Mouse (Mus musculus) embryonic fibroblast, embryonic 13.5 days (primary cell): ENCODE measurements around the gene Cntd1. TPM values are rescaled to one million over a fixed set of nuclear protein-coding genes. Genes with fewer than 3 reads are reported as not detected.
"Not testable (repeated sequence)": the region's sequence is repeated elsewhere in the genome, so short reads cannot be mapped to it uniquely, and the experiment has no call there.

ENCODE experiments used
- H3K27ac ChIP-seq: 2 replicates; pipeline ENCODE4 v1.5.1; 2012; ENCODE audit warnings: low read length, control low read depth, inconsistent platforms; ENCODE audit not compliant: insufficient read depth
- H3K4me1 ChIP-seq: 2 replicates; pipeline ENCODE4 v1.6.1; 2011; ENCODE audit warnings: low read length; ENCODE audit not compliant: control insufficient read depth, insufficient read depth
- H3K4me3 ChIP-seq: 2 replicates; pipeline ENCODE4 v1.5.1; 2011; ENCODE audit warnings: mild to moderate bottlenecking, control low read depth, low read length; ENCODE audit not compliant: insufficient read depth
- CTCF ChIP-seq: IDR thresholded peaks from 2 replicates; pipeline ENCODE4 v1.5.1; 2011; ENCODE audit warnings: mild to moderate bottlenecking, control low read depth, low read length, moderate library complexity, borderline replicate concordance; ENCODE audit not compliant: insufficient read depth
- POLR2A ChIP-seq: IDR thresholded peaks from 2 replicates; pipeline ENCODE4 v1.6.1; 2011; ENCODE audit warnings: low read depth, mild to moderate bottlenecking, control low read depth, low read length, moderate library complexity
- polyA plus RNA-seq: library from polyadenylated mRNA; stranded (reverse); fragments of >200 nt; gene quantifications from 2 replicates; pipeline ENCODE4 v1.2.4, GENCODE M21; 2011; ENCODE audit warnings: low read depth; ENCODE audit not compliant: missing spikeins, insufficient read length

Cntd1 gene
- polyA plus RNA-seq, 1 experiment = 1.0 TPM

- Histone ChIP-seq H3K4me3 (no peak overlapping the region), H3K4me1 (no peaks in the 10 kb centered on the region), H3K27ac (no peak overlapping the region)
- TF ChIP-seq CTCF (no peak), POLR2A (no peak)
Measured at GRCm38 (mm10) chr11:101312150-101312549, 33.3 kb downstream of the Cntd1 start.

DNA sequence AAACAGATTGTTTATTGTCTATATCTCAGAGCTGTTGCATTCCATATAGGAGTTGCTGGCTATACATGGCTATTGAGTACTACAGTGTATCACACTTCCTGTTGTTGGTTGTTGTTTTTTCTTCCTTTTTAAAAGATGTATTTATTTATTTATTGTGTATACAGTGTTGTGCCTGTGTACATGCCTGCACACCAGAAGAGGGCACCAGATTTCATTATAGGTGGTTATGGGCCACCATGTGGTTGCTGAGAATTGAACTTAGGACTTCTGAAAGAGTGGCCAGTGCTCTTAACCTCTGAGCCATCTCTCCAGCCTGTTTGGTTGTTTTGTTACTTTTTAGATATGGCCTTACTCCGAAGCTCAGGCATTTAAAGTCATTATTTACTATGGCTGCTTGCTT lies 35.8 kb downstream of the Cntd1 start:
- no peak for TF ChIP-seq POLR2A
- no peak for TF ChIP-seq CTCF
- Histone ChIP-seq H3K27ac (no peak overlapping the region), H3K4me3 (no peak overlapping the region), H3K4me1 (peaks cover 6% of the 10 kb centered on the region; the same call in 1 of the 2 replicates)

DNA sequence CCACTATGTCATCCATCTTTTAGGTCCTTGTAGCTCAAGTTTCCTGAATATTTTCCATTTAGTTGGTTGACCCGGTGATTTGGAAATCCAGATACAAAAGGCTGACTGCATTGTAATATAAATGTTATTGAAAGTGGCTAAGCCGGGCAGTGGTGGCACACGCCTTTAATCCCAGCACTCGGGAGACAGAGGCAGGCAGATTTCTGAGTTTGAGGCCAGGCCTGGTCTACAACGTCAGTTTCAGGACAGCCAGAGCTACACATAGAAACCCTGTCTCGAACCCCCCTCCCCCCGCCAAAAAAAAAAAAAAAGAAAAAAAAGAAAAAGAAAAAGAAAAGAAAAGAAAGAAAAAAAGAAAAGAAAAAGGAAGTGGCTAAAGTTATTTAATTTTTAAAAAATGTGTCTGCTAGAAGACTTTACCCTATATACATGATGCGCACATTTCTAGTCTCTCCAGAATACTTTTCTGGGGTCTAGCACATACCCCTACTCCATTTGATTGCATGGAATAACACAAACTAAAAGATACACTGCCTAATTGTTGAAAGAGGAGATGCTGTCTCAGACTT lies 36.4 kb downstream of the Cntd1 start:
- H3K4me1 ChIP-seq = peaks cover 6% of the 10 kb centered on the region; the same call in 1 of the 2 replicates
- peak overlapping the region; percentile 92 for H3K4me3 ChIP-seq
- peak overlapping the region; percentile 58 for H3K27ac ChIP-seq
- TF ChIP-seq CTCF (no peak), POLR2A (no peak)

DNA sequence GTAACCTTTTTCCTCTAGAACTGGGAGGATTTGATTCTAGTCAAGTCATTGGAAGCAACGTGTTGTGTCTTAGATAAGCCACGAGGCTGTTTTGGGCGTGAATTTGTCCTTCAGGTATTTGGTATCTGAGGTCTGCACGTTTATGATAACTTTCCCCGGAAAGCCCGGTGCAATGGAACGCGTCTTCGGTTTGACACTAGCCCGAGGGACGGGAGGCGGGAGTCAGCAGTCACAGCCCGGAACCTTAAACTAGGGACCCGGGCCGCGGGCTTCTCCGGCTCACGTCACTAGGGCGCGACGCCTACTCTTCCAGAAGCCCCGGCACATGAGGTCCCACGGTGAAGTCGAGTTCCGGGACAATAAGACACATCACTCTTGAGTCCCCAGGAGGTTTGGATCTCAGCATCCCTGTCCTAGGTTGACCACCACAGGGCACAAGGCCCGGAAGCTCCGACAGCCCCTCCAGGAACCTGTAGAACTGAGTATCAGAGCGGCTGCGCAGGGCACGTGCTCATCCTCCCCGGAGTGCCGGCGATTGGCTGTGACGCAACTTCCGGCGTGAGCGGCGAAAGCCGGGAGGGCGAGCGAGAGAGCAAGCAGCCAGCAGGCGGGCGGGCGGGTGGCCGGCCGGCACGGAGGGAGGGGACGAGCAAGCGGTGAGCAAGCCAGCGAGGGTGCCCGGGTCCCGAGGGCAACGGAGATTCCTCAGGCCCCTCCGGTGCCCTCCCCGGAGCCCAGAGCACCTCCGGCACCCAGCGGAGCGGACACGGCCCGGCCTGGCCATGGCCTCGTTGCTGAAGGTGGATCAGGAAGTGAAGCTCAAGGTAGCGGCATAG lies 37.1 kb downstream of the Cntd1 start, which contains the start of gene Psme3:
Gene Psme3 (plus strand): TSS at position 549 of the 836 bp plus-strand sequence.
- peaks cover 6% of the 10 kb centered on the region; the same call in 1 of the 2 replicates for H3K4me1 ChIP-seq
- peak; percentile 69 for TF ChIP-seq POLR2A
- TF ChIP-seq CTCF = no peak
- peak within 1 kb of the TSS; percentile 92 for H3K4me3 ChIP-seq
- H3K27ac ChIP-seq = peak within 1 kb of the TSS; percentile 58

DNA sequence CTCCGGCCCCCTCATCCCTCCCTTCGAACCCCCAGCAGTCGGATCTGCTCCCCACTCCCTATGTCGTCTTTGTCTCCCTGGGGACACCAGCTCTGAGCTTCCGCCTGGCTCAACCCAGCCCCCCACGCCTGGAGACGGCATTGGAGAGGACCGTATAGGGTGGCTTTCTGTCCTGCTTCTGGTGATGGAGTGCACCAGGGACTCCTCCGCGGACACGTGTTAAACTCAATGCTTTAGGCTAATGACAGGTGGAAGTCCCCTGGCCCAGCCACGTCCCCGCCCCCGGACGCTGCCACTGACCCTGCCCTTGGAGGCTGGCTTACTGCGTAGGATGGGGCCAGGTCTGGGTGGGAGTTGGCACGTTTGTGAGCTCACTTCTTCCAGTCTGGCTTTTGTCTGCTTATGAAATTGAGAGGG lies 37.7 kb downstream of the Cntd1 start:
- TF ChIP-seq POLR2A (0 out of 2 replicates have a peak, but pooled peaks have one; percentile 29), CTCF (no peak)
- Histone ChIP-seq H3K4me1 (peaks cover 6% of the 10 kb centered on the region; the same call in 1 of the 2 replicates), H3K27ac (no peak overlapping the region), H3K4me3 (peak overlapping the region; percentile 92)

- TF ChIP-seq CTCF = peak; percentile 95
- TF ChIP-seq POLR2A = no peak
- Histone ChIP-seq H3K4me3 (no peak overlapping the region), H3K27ac (no peak overlapping the region), H3K4me1 (no peaks in the 10 kb centered on the region)
Measured at GRCm38 (mm10) chr11:101323609-101324008, 44.8 kb downstream of the Cntd1 start.

DNA sequence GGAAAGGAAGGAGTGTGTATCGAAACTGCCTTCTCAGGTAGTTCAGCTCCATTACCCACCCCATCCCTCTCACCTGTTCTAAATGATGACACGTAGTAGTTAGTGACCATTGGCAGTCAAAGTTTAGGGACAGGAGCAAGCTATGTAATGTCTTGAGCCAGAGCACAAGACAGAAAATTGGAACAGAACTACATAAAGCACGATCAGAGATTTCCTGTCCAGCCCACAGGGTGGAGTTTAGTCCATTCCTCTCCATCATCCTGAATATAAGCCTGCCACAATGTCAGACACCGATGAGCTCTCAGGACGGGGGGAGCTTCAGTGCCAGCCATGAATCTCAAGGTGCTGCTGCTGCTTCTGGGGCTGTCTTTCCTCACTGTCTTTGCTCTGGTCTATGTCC lies 46.0 kb downstream of the Cntd1 start, which contains the start of gene Aoc2:
Gene Aoc2 (plus strand): TSS at position 301 of the 400 bp plus-strand sequence.
- H3K4me3 ChIP-seq = no peak within 1 kb of the TSS
- H3K4me1 ChIP-seq = no peaks in the 10 kb centered on the region
- TF ChIP-seq POLR2A (no peak), CTCF (no peak)
- no peak within 1 kb of the TSS for H3K27ac ChIP-seq

GRCm38 (mm10) chr11:101325201-101325600 lies 46.4 kb downstream of the Cntd1 start:
- not testable (repeated sequence) for H3K27ac ChIP-seq, H3K4me3 ChIP-seq, H3K4me1 ChIP-seq

GRCm38 (mm10) chr11:101326147-101326546 lies 47.3 kb downstream of the Cntd1 start:
- Histone ChIP-seq H3K4me3 (no peak overlapping the region), H3K4me1 (no peaks in the 10 kb centered on the region; the same call in 1 of the 2 replicates), H3K27ac (no peak overlapping the region)
- TF ChIP-seq POLR2A = no peak
- TF ChIP-seq CTCF = no peak

DNA sequence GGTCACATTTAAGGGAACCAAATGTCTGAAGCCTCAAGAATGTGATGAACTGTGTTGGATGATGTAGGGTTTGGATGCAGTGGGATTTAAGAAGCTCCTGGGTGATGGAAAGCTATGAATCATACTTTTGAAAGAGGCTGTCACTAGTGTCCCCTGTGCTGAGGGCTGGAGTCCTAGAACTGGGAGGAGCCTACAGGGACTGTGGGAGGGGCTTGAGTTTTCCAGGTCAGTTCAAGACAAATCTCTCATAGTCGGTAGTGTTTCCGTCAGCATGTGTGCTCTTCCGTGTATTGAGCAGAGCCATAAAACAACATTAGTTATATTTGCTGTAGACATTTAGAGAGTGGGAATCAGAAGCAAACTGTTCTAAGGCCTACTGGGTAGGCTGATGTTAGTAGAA lies 48.5 kb downstream of the Cntd1 start:
- no peak overlapping the region for H3K4me3 ChIP-seq
- TF ChIP-seq CTCF (no peak), POLR2A (no peak)
- no peak overlapping the region for H3K27ac ChIP-seq
- H3K4me1 ChIP-seq = no peaks in the 10 kb centered on the region; the same call in 1 of the 2 replicates
